Mouse (Mus musculus): ENCODE data around the gene Steap2.
"Not testable (repeated sequence)": the region's sequence is repeated elsewhere in the genome, so short reads cannot be mapped to it uniquely, and the experiment has no call there.

The Steap2 gene

DNA sequence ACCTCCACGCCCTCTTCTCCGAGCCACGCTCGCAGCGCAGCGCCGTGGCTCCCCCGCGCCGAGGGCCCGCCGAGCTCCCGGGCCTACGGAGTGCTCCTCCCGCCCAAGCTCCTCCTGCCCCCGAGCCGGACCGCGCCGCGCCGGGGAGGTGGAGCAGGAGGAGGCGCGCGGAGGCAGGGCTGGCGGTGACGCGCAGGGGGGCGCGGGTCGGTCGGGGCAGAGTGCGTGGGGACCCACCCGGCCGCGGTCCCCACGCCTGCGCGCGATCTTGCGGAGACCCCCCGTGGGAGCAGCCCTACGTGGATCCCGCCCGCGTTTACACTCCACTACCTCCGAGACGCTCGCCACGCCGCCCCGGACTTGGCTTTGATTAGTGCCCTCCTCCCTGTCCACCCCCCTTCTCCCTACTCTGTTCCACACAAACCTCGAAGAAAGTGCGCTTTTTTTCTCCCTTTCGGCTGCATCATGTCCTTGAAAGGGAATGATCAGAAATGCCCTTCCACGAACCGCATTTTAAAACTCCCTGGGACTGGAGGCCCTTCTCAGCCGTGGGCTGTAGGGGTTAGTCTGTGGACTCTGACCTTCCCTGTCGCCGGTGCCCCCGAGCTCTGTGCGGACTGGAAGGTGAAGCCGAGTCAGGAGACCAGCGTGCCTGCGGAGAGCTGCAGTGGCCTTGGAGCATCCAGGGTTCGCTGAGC lies at the start of gene Steap2:
Steap2 (minus strand) TSS at position 623 of the 698 bp plus-strand sequence.
- DNase-seq = peak; percentile 70 to 92

DNA sequence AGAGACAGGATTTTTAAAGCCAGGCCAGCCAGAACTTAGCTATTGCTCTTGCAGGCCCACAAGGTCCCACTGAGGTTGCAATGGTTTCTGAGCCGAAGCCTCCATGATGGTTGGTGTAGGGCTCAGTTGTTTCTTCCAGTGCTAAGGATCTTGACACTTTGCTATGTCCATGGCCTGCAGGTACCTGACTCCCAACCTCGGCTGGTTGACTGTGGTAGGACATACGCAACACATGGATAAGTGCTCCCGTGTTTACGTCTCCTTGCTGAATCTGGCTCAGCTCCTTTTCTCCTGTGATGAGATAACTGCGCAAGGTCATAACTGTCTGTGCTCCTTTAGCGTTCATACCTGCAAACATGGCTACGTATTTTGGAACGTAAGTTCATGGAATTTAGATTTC lies 40.1 kb upstream of the Steap2 start:
- DNase-seq = no peak

DNA sequence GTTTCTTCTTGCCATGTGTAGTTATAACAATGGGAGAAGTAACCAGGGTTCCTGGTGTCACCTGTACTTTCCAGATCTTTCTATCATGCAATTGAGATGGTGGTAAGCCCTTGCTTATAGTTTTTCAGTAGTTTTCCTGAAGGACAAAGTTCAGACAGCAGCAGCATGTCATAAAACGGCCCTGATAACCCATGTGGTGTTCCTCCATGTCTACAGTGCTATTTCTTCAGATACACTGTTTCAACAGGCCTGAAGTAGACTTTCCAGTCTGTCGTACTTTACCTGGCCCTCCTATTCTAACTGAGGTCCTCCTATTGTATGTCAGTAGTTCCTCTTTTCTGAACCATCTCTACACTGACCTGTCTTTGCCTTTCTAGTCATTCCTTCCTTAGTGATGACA lies 38.5 kb upstream of the Steap2 start:
- no peak for DNase-seq

DNA sequence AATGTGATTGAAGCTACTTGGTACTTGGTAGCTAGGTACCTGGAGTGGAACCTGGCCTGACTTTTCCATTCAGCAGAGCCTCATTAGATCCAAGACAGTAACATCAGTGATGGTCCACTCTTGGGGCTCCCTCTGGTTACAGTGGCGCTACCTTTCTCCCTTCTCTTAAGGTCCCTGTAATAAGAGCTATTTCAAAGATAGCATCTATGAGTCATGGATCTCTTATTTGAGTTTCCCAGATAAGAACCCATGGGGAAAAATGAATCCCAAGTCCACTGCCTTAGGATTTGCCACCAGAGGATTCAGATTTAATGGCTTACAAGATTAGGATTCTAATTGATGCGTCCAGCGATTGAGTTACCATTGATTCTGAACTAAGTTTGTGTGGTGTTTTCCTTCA lies 37.8 kb upstream of the Steap2 start:
- no peak for DNase-seq

DNA sequence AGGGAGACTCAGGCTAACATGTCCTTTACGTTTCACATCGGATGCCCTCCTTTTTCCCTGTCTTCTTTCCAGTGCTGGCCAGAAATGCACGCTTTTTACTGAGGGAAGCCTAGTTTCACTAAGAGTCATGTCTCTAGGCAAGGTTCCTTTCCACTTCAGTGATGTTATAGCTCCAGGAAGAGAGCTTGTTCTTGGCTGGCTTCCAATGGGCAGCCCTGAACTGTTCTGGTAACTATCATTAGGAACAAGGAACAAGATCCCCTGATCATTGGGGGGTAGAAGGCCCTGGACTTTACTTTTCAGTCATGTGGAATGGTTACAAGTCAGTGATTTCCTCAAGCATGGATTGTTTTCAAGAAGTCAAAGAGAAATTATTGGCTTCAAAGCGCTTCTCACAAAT lies 35.5 kb upstream of the Steap2 start:
- peak; percentile 72 to 86 for DNase-seq

DNA sequence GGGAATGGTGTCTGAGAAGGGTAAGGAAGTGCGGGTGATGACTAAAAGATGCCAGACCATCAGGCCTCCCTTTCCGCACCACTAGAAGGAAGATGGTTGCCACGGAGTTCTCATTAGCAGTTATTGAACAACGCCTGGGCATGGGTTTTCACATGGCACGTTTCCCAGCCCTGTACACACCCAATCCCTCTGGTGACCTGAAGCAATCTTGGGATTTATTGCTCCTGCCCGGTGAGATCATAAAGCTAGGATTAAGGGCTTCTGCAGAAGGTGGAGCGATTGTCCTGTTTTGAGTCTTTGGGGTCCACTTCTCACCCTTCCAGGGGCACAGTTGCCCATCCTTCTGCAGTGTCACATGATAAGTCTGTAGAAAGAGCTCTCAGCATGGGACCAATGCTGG lies 27.8 kb upstream of the Steap2 start:
- no peak for DNase-seq

DNA sequence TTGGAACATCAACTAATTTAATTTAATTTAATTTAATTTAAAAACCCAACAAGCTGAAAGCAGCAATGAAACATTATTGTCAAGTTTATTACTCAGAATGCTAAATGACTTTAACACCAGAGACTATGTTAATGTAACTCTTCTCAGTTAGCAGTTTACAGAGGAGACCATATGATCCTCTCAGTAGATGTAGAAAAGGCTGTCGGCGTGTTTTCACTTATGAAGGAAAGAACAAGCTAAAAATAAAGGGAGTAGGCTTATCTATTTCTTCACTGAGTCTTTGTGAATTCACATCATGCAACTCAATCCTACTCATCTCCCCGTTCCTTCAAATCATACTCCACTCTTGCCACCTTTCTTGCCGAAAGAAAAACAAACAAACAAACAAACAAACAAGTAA lies 16.7 kb upstream of the Steap2 start:
- no peak for DNase-seq

DNA sequence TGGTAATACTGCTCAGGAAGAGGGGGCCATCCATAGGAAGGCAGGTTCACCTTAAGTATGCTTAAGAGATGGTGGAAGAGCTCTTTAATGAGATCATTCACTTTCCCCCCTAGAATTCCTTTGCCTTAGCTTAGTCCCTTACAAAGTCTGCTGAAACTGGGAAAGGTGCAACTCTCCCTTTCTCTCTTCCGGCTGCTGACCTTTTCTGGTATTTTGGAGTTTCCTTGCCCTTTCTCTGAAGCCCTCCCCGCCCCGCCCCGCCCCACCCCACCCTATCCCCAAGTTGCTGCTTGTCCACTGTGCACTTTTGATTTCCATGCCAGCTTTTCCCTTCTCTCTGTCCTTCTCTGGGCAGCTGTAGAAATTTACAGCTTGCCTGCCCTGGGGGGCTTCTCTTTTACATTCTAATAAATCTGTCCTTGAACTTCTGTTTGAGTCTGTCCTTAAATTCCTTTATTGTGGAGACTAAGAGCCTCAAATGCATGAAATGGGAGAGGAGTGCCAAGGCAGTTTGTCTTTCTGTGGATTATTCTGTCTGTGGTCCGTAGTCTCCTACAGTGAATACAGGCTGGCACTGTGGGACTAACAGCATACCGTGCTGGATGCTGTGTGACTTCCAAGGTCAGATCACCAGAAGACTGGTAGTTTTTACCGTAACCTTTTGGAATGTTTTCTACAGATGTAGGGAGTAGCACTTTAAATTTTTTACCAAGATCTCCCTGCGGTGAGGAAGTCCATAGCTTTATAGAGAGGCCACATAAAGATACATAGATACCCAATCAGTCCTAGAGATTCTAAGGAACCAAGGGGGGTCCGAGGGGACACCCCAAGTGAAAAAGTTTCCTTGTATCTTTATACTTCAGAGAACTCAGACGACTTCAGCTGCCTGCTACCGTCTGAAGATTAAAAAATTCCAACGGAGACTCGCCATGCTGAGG lies 13.2 kb upstream of the Steap2 start:
- DNase-seq = no peak

DNA sequence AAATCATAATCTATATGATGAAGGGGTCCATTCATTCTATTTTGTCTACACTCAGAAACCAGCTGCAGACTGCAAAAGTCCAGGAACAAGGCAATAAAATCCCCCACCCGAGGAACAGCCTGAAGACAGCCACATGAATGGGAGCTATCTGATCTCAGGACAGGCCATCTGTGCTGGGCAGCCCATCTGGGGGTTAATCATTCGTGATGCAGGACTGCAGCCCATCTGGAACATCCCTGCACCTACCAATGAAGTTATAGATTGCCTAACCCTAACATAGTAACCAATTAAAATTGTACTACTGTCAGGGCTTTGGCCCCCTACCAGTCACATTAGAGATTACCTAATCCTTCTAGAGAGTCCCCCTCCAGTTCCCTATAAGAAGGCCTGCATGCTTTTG lies 10.6 kb upstream of the Steap2 start:
- DNase-seq = no peak

DNA sequence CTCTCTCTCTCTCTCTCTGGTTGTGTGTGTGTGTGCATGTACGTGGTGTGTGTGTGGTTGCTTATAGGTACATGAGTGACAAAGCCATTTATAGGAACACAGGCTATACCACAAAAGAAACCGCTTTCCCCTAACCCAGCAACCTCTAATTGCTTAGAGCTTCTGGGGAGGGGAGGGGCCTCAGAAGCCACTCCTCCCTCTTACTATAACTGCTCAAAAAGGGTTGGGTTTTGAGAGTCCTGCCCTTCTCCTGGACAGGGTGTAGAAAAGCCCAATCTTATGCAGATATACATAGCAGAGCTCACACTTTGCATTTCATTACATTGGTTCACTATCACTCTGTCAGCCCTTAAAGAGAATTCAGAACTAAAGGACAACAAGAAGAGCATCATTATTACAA lies 6.0 kb upstream of the Steap2 start:
- DNase-seq = no peak

DNA sequence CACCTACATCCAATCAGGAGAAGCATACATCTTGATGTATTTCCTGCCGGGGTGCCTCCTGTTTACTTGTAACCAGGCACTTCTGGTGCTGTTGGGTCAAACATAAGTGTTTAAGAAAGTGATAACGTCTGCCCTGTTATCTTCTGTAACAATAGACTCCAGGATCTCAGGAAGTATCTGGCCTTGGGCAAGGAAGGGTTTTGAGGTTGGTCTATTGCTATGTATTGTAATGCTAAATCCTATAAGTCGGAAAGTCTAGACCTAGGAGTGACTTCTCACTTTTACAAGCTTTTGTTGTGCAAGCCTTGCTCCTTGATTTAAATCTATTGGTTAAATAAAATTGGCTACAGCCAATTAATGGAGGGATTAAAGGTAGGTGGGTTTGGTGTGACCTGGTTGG lies 4.5 kb upstream of the Steap2 start:
- no peak for DNase-seq

DNA sequence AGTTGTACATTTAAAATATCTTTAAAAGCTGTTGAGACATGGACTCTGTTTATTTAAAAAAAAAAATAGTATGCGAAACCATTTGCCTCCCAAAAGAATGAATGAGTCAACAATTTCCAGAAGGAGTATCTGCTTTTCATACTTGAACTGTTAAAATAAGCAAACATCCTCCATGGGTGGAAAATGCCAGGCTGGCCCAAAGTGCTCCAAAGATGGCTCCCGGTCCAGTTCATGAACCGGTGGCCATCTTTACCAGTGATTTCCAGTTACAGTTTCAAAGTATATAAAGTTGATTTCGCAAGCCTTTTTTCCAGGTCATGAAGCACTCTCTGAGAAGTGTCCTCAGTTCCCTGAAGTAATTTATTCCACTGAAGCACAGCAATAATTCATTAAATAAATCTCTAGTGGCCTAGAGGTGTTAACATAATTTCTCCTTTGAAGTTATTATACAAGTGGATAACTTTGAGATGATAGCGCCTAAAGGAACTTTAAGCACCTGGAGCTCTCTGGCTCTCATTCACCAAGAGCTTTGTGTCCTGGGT lies 1.1 kb upstream of the Steap2 start:
- no peak for DNase-seq

DNA sequence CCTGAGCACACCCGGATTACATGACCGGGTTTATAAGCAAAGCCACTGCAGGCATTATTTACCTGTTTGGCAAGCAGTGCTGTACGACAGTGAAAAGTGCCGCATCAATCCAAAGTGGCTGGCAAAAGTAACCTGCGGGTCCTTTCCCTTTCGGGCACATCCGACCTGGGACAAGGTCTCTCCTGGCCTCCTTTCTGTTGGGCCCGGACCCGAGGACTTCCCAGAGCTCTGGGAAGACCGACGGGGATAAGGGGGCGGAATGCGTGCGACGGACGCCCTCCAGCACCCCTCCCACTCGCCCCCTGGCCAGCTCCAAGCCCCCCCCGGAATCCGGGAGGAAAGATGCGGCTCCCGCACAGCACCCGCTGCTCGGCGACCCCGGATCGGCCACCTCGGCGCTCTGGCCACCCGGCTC lies 830 bp downstream of the Steap2 start:
- peak in 1 of 2 experiments; percentile 49 for DNase-seq

DNA sequence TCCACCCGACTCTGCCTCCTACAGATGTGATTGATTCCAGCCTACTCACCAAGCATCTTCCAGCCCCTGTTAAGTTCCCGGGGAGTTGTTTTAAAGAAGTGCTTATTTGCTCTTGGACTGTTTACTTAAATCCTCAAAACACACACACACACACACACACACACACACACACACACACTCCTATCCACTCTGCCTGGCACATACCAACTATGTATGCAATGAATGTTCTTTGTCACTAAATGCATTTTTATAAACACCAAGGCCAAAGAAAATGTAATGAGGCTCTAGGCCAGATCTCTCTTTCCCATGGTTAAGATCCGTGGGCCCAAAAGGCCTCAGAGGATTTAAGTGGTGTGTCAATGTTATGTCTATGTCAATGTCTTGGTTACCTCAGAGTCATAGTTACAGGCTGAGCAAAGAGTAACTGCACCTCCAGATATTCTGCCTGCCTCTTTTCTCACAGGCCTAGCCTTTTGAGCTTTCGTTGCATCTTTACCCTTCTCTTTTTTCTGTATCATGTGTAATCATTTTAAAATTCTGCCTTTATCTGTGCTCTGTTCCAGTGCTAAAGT lies 2.1 kb downstream of the Steap2 start:
- no peak for DNase-seq

DNA sequence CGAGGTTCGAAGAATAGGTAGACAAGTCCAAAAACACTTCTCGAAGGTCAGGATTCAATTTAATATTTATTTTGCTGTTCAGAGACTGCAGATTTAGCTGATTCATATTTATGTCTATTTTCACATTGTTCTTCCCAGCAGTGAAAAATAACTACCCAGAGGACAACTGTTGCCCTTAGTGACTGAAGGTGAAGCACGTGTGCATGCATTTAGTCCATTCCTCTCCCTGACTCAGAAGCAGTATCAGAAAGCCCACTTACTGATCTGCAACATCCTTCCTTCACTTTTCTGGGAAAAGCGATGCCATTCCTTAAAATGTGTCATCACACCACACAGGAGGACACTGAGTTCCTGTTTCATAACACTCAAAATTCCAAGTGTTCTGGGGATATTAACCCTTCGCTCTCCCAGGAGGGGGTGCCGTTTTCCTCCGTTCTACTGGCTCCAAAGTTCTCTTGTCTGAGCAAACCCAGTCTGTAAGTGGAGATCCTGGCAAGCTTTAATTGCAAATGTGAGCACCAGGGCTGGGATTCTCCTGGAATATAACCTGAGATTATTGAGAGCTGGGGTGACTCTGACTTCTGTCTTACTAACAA lies 5.3 kb downstream of the Steap2 start:
- DNase-seq = no peak

DNA sequence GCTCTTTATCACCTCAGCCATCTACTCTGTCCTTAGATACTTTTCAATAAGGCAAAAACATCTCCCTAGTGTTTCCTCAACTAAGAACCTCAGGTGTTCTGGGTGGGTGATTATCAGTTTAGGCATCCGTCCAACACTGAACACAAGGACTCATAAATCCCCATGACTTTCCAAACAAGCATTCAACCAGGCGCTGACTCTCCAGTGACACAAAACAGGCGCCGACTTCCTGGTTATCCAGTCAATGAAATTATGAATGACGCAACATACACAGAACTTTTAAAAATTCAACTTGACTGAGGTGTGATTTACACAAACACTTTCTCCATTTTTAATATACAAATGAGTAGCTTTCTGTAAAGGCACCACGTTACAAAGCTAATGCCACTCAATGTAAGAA lies 6.2 kb downstream of the Steap2 start:
- no peak for DNase-seq

DNA sequence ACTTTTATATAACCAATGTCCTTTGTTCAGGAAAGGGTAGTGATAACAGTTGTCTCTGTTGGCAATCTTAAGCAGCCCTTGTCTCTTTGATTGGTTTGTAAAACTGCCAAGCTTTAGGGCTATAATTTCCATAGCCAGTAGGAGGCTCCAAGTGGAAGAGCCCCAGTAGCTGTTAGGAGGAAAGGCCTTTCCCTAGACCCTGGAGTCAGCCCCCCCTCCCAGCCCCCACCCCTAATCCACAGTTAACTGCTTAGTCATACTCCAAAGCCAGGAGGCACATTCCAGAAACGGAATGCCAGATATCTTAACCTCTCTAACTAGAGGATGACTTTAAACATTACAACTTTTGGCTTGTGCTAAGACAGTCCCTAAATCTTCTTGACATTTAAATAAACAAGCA lies 7.4 kb downstream of the Steap2 start:
- no peak for DNase-seq

DNA sequence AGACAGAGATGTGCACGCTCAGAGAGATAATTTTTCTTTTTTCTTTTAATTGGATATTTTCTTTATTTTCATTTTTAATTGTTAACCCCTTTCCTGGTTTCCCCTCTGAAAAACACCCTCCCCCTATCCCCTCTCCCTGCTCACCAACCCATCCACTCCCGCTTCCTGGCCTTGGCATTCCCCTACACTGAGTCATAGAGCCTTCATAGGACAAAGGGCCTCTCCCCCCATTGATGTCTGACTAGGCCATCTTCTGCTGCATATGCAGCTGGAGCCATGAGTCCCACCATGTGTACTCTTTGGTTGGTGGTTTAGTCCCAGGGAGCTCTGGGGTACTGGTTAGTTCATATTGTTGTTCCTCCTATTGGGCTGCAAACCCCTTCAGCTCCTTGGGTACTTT lies 9.4 kb downstream of the Steap2 start:
- not testable (repeated sequence) for DNase-seq

DNA sequence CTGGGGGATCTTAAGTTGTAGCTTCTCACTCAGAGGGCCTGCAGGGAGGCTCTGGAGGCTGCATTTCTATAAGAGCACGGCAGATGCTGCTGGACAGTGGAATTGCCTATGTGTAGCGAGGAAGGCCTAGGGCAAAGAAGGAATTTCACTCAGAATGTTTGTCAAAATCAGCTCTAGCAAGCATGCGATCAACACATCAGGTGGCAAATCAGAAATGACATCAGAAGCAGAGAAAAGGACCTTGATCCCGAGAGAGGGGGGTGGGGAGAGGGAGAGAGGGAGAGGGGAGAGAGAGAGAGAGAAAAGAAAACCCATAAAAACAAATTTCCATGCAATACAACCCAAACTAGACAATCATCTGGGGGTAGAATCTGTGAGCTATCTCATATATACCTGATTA lies 11.1 kb downstream of the Steap2 start:
- no peak for DNase-seq

DNA sequence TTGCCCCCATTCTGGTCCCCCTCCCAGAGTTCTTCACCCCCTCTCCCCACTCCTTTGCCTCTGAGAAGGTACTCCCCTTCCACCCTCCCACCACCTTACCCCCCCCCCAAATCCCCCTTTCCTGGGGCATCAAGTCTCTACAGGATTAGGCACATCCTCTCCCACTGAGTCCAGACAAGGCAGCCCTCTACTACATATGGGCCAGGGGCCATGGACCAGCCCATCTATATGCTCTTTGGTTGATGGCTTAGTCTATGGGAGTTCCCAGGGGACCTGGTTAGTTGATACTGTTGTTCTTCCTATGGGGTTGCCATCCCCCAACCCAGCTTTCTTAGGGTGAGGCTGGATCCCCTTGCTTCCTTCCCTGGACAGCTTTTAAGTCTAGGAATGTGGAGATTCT lies 14.9 kb downstream of the Steap2 start:
- DNase-seq = no peak

DNA sequence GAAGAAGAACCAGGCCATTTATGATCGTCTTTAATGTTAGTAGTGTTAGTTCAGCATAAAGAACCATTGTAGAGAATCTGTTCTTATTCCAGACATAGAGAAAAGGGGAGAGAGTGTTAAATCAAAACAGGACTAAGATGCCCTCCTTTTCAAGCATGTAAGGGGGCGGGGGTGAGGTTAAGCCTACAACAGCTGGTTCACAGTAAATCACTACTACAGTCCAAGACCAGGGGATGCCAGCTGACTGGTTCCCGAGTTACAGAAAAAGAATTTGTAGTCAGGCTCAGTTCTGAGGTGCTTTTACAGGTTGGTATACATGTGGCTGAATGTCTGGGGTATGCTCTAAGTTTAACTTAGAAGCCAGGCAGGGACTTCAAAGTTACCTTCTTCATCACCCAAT lies 18.3 kb downstream of the Steap2 start:
- no peak for DNase-seq

DNA sequence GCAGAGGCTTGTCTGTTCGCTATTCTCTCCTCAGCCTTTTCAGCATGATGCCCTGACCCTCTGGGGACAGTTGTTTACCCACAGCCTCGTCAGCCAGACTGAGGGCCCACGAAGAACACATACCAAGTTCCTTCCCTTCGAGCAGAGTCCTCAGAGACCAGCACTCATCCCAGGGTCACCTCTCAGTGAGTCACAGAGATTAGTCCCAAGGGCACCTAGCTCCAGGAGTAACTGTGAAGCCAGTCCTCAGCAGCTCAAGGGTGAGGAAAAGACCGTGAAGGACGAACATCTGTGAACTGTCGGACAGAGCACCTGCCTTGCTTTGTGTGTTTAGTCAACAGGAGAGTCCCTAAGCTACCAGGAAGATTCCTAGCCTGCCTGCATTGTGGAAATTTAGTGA lies 25.5 kb downstream of the Steap2 start:
- no peak for DNase-seq

DNA sequence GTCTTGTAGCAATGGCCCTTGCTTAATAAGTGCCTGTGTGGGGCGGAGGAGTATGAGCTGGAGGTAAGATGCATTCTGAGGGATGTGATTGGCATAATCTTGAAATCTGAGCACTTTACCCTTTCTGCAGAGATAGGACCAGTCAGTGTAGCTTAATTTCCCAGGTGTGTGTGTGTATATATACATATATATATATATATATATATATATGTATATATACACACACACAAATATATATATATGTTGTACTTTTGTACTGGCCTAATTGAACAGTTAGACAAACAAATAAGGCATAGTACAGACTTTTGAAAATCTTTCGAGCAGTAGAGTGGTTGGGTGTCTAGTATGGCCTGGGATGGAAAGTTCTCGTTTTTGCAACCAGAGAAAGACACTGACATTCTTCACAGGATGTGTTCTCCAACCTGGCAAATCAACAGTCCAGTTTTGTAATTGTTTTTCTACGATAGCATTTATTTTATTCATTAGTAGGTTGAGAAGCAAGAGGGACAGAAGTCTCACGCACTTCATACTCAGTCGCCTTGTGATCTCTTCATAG lies 29.9 kb downstream of the Steap2 start:
- DNase-seq = no peak
